Mouse (Mus musculus): ENCODE results near the gene Abca3.

The Abca3 gene

GRCm38 (mm10) chr17:24351760-24352357 is at the start of gene Abca3:
Gene Abca3 (plus strand): TSS chr17:24351950.
- peak; percentile 96 for DNase-seq (ENCODE audit: low spot score)

DNA sequence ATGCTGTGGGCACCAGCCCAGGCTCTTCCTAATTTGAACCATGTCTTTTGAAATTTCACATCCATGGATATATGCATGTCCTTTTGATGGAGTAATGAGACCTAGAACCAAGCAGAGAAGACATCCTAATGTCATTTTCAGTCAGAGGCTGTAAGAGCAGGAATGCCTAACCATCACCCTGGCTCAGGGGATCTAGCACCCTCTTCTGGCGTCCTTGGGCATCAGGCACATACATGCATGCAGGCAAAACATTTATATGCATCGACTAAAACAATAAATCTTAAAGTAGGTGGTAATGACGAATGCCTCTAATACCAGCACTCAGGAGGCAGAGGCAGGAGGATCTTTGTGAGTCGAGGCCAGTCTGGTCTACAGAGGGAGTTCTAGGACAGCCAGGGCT is 44.2 kb upstream of the Abca3 start:
- peak; percentile 36 for DNase-seq (ENCODE audit: low spot score)

GRCm38 (mm10) chr17:24320826-24321225 is 30.9 kb upstream of the Abca3 start:
- no peak for DNase-seq (ENCODE audit: low spot score)

- DNase-seq (ENCODE audit: low spot score), result no peak
Measured at GRCm38 (mm10) chr17:24325051-24325450, 26.7 kb upstream of the Abca3 start.

GRCm38 (mm10) chr17:24327656-24328055 is 24.1 kb upstream of the Abca3 start:
- DNase-seq (ENCODE audit: low spot score), result no peak

DNA sequence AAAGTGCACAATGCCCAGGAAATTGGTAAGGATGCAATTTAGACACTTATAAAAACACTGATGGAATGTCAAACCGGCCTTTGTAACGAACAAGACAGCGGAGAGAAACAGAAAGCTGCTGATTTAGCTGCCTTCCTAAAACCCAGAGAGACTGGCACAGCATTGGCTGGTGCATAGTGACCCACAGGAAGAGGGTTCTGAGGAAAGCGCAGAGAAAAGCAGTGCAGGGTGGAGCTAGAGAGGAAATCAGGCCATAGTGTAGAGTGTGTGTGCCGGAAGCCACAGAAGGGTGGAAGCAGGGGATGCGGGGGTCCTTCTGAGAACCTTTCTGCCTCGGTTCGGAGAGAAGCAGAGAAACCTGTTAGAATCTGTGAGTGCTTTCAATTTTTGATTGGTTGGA is 7.1 kb upstream of the Abca3 start:
- no peak for DNase-seq (ENCODE audit: low spot score)

DNA sequence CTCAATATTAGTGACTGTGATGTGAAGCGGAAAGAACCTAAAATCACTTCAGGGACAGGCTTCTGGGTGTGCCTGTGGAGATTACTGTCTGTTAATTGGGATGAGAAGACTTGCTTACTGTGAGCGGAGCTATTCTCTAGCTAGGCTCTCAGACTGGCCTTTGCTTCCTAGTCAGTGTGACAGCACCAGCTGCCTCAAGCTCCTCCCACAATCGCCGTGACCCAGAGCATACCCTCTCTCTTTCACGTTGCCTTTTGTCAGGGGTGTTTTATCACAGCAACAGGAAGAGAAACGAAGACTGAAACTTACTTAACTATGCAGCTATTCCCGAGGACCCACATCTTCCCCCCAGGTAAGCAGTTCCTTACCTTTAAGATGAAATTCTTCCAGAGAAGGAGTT is 4.9 kb upstream of the Abca3 start:
- DNase-seq (ENCODE audit: low spot score), result no peak

DNA sequence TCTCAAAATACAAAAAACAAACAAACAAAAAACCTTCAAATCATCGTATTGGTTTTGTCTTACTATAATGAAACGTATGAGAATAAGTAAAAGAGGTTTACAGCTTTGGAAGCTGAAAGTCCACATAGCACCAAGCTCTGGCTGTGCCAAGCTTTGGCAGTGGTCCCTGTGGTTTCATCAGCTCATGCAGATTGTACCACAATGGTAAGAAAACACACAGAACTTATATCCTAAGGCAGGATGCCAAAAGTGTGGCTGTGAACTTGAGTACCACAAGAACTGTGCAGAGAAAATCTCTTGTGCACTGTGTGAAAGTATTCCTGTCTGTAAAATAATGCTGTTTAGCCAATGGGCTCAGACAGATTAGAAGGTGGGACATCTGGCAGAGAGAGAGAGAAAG is 2.6 kb upstream of the Abca3 start:
- no peak for DNase-seq (ENCODE audit: low spot score)

GRCm38 (mm10) chr17:24350926-24351759 is 607 bp upstream of the Abca3 start, which contains the start of gene Abca17:
Gene Abca17 (minus strand): TSS chr17:24351068.
- no peak for DNase-seq (ENCODE audit: low spot score)

DNA sequence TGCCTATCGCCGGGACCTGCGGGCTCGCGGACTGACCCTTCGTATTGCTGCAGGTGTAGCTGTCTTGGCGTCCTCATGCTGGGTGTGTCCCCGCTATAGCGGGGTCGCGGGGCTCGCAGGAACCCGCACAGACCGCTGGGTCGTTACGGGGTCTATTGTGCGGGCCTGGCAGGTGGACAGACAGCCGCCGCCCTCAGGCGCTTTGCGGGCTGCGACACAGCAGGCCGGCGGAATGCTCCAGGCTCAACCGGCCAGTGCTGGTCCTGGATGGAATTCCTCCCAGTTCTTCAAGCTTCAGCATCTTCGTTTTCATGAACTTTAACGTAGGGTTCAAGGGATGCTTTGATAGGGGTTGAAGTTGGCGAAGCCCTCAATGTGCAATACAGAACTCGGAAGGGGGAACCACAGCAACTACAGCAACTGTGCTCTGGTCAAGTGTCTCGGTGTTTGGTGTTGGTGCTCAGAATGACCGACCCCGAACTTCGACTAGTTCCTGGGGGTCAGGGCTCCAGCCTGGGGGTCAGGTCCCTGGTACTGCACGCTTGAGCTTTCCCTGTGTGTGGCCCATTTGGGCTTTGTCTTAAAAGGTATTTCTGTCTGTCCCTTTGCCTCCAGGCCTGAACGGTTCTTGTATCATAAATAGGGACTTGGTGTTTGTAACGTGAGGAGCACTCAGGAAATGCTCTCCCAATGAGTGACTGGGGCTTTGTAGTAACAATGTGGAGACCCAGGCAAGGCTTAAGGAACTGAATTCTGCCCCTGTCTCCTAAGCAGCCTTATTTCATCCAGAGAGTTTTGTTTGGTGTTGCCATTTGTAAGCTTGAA is 832 bp downstream of the Abca3 start:
- peak; percentile 33 for DNase-seq (ENCODE audit: low spot score)

- DNase-seq (ENCODE audit: low spot score), result no peak
Measured at GRCm38 (mm10) chr17:24353960-24354359, 2.2 kb downstream of the Abca3 start.

DNA sequence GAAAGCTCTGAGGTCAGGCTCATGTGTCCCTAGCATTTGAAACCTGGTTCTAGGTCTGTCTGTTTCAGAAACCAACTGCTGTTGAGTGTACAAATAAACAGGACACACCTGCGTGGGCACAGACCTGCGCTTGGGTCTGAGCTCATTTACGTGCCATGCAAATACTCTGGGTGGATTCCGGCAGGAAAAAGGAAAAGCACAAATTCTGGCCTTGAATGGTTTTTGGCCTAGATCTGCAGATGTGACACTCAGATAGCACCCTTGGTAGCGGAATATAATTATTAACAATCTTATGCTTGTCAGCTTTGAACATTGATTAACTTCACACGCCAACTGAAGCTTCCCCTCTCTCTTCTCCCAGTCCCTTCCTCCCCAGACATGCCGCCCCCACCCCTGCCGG is 3.5 kb downstream of the Abca3 start:
- no peak for DNase-seq (ENCODE audit: low spot score)

DNA sequence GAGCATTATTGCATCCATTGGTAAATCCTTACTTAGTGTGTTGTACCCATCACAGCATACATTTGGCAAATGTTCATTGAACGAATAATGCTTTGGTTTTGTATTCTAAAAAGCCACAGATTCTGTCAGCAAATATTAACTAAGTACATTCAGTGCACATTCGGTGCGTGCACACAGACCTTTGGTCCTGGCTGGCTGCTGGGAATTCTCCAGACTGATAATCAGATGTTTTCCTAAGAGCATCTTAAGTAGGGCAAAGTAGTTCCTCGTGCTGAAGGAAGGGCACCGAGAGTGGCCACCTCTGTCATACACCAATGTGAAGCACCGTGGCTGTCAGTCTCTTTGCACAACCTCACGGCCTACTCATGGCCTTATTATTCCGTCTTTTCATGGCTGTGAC is 7.3 kb downstream of the Abca3 start:
- DNase-seq (ENCODE audit: low spot score), result no peak

GRCm38 (mm10) chr17:24359903-24360302 is 8.2 kb downstream of the Abca3 start:
- DNase-seq (ENCODE audit: low spot score), result no peak

GRCm38 (mm10) chr17:24360841-24361240 is 9.1 kb downstream of the Abca3 start:
- no peak for DNase-seq (ENCODE audit: low spot score)

GRCm38 (mm10) chr17:24361291-24361690 is 9.5 kb downstream of the Abca3 start:
- DNase-seq (ENCODE audit: low spot score), result no peak

DNA sequence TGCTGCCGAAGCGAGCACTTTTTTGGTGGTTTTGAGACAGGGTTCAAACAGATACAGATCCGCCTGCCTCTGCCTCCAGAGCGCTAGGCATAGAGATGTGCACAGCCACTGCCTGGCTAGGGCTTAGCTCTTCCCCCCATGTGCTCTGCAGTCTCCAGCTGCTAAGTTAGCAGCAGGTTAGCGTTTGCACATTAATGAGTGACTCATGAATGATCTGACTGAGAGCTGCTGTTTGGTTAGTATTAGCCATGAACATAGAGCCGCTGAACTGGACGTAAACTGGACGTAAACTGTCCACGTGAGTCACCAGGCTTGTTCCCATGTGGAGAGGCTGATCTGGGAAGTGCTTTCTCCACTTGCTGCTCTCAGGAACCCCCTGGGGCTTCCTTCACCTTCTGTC is 10.8 kb downstream of the Abca3 start:
- no peak for DNase-seq (ENCODE audit: low spot score)

DNA sequence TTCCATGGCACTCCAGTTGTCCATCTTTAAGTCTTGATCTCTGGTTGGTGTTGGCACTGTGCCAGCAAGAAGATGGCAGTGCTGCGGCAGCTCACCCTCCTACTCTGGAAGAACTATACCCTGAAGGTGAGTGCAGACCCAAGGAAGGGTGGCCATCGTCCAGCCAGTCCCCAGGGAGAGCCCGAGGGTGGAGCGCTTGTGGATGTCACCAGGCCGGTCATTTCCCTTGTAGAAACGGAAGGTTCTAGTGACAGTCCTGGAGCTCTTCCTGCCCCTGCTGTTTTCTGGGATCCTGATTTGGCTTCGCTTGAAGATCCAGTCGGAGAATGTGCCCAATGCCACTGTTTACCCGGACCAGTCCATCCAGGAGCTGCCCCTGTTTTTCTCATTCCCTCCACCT is 12.7 kb downstream of the Abca3 start:
- no peak for DNase-seq (ENCODE audit: low spot score)

GRCm38 (mm10) chr17:24365863-24366262 is 14.1 kb downstream of the Abca3 start:
- DNase-seq (ENCODE audit: low spot score), result no peak

GRCm38 (mm10) chr17:24375094-24375712 is 23.5 kb downstream of the Abca3 start:
- DNase-seq (ENCODE audit: low spot score), result no peak

DNA sequence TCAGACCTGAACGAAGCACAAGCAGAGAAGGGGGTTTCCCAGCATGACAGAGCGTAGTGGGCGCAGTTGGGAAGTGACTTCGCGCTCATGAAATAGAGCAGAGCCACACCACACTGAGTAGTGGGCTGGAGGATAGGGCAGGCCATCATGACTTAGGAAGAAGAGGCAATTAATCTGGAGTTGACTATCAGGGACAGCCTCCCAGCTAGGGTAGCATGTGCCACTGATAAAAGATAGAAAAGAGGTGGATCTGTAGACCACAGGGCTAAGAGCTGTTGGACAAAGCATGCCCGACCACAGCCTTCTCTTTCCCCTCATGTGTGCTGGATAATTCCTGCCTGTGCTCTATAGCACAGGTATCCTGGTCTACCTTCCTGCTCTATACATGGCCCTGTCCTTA is 24.1 kb downstream of the Abca3 start:
- no peak for DNase-seq (ENCODE audit: low spot score)

- no peak for DNase-seq (ENCODE audit: low spot score)
Measured at GRCm38 (mm10) chr17:24378496-24378895, 26.7 kb downstream of the Abca3 start.

All from urinary bladder, postnatal 14 days (tissue).